ENCODE assay signal across 8 mouse cellular contexts in the genomic region with DNA sequence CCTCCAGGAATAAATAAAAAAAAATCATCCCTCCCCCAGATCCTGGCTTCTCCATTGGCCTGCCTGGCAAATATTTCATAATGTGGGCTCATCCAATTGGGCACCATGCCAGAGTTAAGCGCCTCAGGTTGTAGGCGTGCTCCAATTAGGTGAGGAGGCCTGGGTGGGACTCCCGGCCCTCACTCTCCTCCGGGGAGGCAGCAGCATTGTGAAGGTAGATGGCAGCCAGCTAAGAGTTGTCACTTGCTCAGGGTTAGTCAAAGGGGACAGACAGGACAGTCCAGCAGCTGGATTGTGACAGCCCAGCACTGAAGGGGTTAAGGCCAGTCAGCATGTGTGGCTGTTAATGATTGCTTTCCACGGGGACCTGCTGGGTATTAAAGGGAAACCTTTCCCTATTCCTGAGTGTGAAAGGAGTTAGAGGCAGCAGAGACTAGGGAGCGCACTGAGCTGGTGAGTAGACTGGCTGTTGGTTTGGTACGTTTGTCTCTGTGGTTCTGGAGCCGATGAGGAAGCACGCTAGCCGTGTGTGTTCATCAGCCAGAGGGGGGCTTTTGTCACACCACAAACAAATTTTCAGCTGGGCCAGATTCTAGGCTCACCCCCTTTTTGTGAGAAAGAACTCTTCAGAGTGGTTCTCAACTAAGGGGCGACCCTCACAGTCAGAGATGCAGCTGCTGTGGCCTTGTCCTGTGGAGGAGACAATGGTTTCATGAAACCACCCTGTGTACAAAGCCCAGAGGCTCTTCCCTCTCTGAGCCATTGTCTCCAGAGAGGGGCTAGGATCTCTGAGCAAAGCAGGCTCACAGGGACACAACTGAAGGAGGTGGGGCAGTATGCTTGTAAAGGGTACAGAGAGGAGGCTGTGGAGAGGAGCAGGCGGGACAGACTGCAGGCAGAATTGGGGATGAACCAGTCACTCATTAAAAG.
DNase-seq lines count a peak whose midpoint lies in the region; ATAC-seq and TF ChIP-seq lines count a peak whose summit lies in the region.

No protein-coding gene starts in this region.

- H3K9me3 ChIP-seq in forebrain, embryonic 16.5 days (ENCODE audit: control insufficient read depth, low read length): no peaks in the 10 kb centered on the region
- H3K9me3 ChIP-seq in kidney, embryonic 14.5 days (ENCODE audit: control insufficient read depth, low read length): no peaks in the 10 kb centered on the region
- H3K9me3 ChIP-seq in lung, postnatal 0 days (ENCODE audit: low read length): no peaks in the 10 kb centered on the region
- H3K9me3 ChIP-seq in stomach, postnatal 0 days (ENCODE audit: control insufficient read depth, low read length): no peaks in the 10 kb centered on the region

- H3K4me1 ChIP-seq in forebrain, embryonic 16.5 days (replicated peaks; ENCODE audit: control insufficient read depth, insufficient read depth, low read length): peaks cover 18% of the 10 kb centered on the region
- H3K4me1 ChIP-seq in kidney, embryonic 14.5 days (ENCODE audit: control insufficient read depth, insufficient read depth, low read length): peaks cover 7% of the 10 kb centered on the region
- no peaks in the 10 kb centered on the region; the same call in 1 of the 2 replicates for H3K4me1 ChIP-seq in lung, postnatal 0 days (ENCODE audit: insufficient read depth, low read depth, low read length)
- peaks cover 16% of the 10 kb centered on the region for H3K4me1 ChIP-seq in stomach, postnatal 0 days (replicated peaks; ENCODE audit: control insufficient read depth, insufficient read depth)

- no peaks in the 10 kb centered on the region for H3K36me3 ChIP-seq in forebrain, embryonic 16.5 days (ENCODE audit: control insufficient read depth, insufficient read depth)
- no peaks in the 10 kb centered on the region for H3K36me3 ChIP-seq in kidney, embryonic 14.5 days (ENCODE audit: control insufficient read depth, insufficient read depth, low read length)
- no peaks in the 10 kb centered on the region for H3K36me3 ChIP-seq in lung, postnatal 0 days (ENCODE audit: insufficient read depth, low read length)
- no peaks in the 10 kb centered on the region for H3K36me3 ChIP-seq in stomach, postnatal 0 days (ENCODE audit: control insufficient read depth, insufficient read depth, low read length)

- no peak for TF ChIP-seq CTCF in lung, postnatal 0 days (IDR thresholded peaks at IDR 0.05)
- no peak for TF ChIP-seq CTCF in stomach, postnatal 0 days (IDR thresholded peaks at IDR 0.05; ENCODE audit: low read depth)

- no peak overlapping the region for H3K9ac ChIP-seq in forebrain, embryonic 16.5 days (replicated peaks; ENCODE audit: low read depth, low read length)
- peak overlapping the region; percentile 47 for H3K9ac ChIP-seq in kidney, embryonic 14.5 days (ENCODE audit: low read depth, low read length)
- H3K9ac ChIP-seq in lung, postnatal 0 days (replicated peaks; ENCODE audit: low read depth): no peak overlapping the region
- no peak overlapping the region for H3K9ac ChIP-seq in stomach, postnatal 0 days (ENCODE audit: low read length)

- DNase-seq in right cerebral cortex, adult 18-20 months: peak; percentile 55
- DNase-seq in right cerebral cortex, postnatal 14 days: no peak
- peak; percentile 69 for DNase-seq in lung, postnatal 0 days (ENCODE audit: low spot score)
- peak; percentile 82 for DNase-seq in stomach, postnatal 0 days (ENCODE audit: low spot score)
- DNase-seq in layer of hippocampus, postnatal 36 days: no peak

- H3K27ac ChIP-seq in forebrain, embryonic 16.5 days (ENCODE audit: low read length): no peak overlapping the region
- peak overlapping the region; percentile 74; the same call in 1 of the 2 replicates for H3K27ac ChIP-seq in kidney, embryonic 14.5 days (ENCODE audit: low read depth, low read length)
- no peak overlapping the region for H3K27ac ChIP-seq in lung, postnatal 0 days (ENCODE audit: low read length)
- peak overlapping the region; percentile 63 for H3K27ac ChIP-seq in stomach, postnatal 0 days (replicated peaks)

- H3K27me3 ChIP-seq in forebrain, embryonic 16.5 days (replicated peaks; ENCODE audit: control insufficient read depth, insufficient read depth, low read length): no peaks in the 10 kb centered on the region
- no peaks in the 10 kb centered on the region for H3K27me3 ChIP-seq in kidney, embryonic 14.5 days (ENCODE audit: control insufficient read depth, insufficient read depth, low read length)
- H3K27me3 ChIP-seq in lung, postnatal 0 days (replicated peaks; ENCODE audit: insufficient read depth, low read length): no peaks in the 10 kb centered on the region
- no peaks in the 10 kb centered on the region for H3K27me3 ChIP-seq in stomach, postnatal 0 days (ENCODE audit: control insufficient read depth, insufficient read depth, low read length)

- 17% methylated on average over 12 of the region's 12 CpGs for WGBS in forebrain, embryonic 16.5 days
- 40% methylated on average over 12 of the region's 12 CpGs for WGBS in kidney, embryonic 14.5 days
- WGBS in lung, postnatal 0 days: 33% methylated on average over 12 of the region's 12 CpGs
- 40% methylated on average over 12 of the region's 12 CpGs for whole genome bisulfite sequencing in stomach, postnatal 0 days

- H3K4me2 ChIP-seq in forebrain, embryonic 16.5 days (ENCODE audit: low read length): no peak overlapping the region
- H3K4me2 ChIP-seq in kidney, embryonic 14.5 days (replicated peaks; ENCODE audit: low read depth, low read length): peak overlapping the region; percentile 30
- H3K4me2 ChIP-seq in lung, postnatal 0 days (replicated peaks; ENCODE audit: low read depth, low read length): no peak overlapping the region
- peak overlapping the region; percentile 36 for H3K4me2 ChIP-seq in stomach, postnatal 0 days (replicated peaks; ENCODE audit: low read depth)

- ATAC-seq in forebrain, embryonic 16.5 days: peak; percentile 49; the same call in 1 of the 2 replicates
- ATAC-seq in kidney, embryonic 14.5 days (ENCODE audit: low FRiP score, low TSS enrichment): peak; percentile 76
- peak; percentile 63 for ATAC-seq in lung, postnatal 0 days
- peak; percentile 70 for ATAC-seq in stomach, postnatal 0 days (ENCODE audit: low FRiP score, low TSS enrichment)
- no peak for ATAC-seq in activated CD4-positive, CD25-positive, alpha-beta regulatory T cell, adult 4 months

- TF ChIP-seq EP300 in lung, postnatal 0 days (IDR thresholded peaks at IDR 0.05): no peak
- no peak for TF ChIP-seq EP300 in stomach, postnatal 0 days (optimal IDR thresholded peaks at IDR 0.05)

- no peak overlapping the region for H3K4me3 ChIP-seq in forebrain, embryonic 16.5 days (replicated peaks; ENCODE audit: low read length)
- peak overlapping the region; percentile 12; the same call in 1 of the 2 replicates for H3K4me3 ChIP-seq in kidney, embryonic 14.5 days (ENCODE audit: low read length)
- no peak overlapping the region for H3K4me3 ChIP-seq in lung, postnatal 0 days (ENCODE audit: low read depth, low read length)
- peak overlapping the region; percentile 16; the same call in 1 of the 2 replicates for H3K4me3 ChIP-seq in stomach, postnatal 0 days (ENCODE audit: low read depth, low read length)

Comparison
In these comparisons a context has a peak if more than half of its experiments do, and no peak if none do; other contexts are left out.
1. DNase-seq: peak in right cerebral cortex, adult 18-20 months (single experiment), lung, postnatal 0 days (single experiment) and stomach, postnatal 0 days (single experiment); none in right cerebral cortex, postnatal 14 days (single experiment) and layer of hippocampus, postnatal 36 days (0 of 2).
2. H3K27ac ChIP-seq: peak in kidney, embryonic 14.5 days (single experiment) and stomach, postnatal 0 days (single experiment); none in forebrain, embryonic 16.5 days (single experiment) and lung, postnatal 0 days (single experiment).
3. H3K4me2 ChIP-seq: peak in kidney, embryonic 14.5 days (single experiment) and stomach, postnatal 0 days (single experiment); none in forebrain, embryonic 16.5 days (single experiment) and lung, postnatal 0 days (single experiment).
4. H3K4me3 ChIP-seq: peak in kidney, embryonic 14.5 days (single experiment) and stomach, postnatal 0 days (single experiment); none in forebrain, embryonic 16.5 days (single experiment) and lung, postnatal 0 days (single experiment).